Mouse (Mus musculus) skeletal muscle tissue, adult 2 months (tissue): ENCODE results near the gene Slc15a1.
"Not testable (repeated sequence)": the region's sequence is repeated elsewhere in the genome, so short reads cannot be mapped to it uniquely, and the experiment has no call there.

Source experiments
- DNase-seq: peaks from one replicate; pipeline ENCODE4 v3.0.0-alpha.2; 2012; ENCODE audit warnings: low read depth, low spot score

Gene Slc15a1

DNA sequence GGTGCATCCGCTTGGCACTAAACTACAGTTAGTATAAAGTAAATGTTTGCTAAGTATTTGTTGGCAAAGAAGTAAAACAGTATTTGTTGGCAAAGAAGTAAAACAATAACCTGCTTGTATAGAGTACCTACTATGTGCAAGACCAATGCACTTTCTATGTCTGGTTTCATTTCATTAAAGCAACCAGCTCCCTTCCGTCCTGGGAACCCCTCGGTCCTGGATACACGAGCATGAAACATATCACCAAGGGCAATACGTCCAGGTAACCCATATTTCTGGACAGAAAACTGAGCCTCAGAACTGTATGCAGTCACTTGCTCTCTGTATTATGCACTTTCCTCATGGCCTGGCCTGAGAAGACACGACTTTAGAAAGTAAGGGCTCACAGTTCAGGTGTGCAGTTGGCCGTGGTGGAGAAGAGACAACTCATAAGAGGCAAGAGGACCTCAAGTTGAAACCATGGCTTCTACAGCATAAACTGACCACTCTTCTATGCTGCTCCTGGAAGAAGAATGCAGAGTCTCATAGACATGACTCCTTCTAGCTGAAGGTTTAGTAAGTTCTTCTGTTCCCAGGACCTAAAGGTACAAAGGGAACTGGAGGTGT lies 53.5 kb downstream of the Slc15a1 start:
- no peak for DNase-seq

DNA sequence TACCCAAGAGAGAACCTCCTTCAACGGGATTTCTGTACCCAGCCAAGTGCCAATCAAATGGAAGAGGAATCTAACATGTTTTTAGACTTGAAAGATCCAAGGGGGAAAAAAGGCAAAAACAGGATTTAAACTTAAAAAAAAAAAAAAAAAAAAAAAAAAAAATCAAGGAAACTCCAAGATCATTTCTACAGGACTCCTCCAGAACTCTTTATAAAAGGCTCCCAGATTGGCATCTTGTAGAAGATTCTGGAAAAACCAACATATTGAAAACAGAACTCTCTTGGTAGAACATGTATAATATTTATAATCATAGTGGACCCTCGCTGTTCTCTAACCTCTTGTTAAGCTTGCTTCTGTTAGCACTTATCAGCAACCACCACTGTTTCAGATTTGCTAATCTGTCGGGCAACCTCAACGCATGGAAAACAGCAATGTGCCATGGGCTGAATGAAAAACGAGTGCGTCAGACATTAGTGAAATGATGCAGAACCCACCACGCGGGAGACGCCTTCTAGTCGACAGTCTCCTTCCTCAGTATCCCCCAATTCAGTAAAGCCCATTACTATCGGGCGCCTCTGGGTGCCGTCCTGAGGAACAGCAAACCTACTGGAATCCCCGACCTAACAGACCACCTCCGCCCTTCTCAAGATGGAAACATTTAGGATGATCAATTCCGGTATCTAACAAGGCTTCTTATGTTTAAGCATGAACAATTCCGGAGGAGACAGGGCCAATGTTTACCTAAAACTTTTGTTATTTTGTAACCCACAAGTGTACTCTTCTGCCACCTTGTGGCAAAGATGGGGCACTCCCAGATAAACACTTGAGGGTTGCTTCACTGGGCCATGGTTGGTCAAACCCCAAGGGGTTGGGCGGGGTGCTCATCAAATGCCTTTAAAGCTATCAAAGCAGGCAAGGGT lies 54.3 kb downstream of the Slc15a1 start:
- peak; percentile 53 for DNase-seq

DNA sequence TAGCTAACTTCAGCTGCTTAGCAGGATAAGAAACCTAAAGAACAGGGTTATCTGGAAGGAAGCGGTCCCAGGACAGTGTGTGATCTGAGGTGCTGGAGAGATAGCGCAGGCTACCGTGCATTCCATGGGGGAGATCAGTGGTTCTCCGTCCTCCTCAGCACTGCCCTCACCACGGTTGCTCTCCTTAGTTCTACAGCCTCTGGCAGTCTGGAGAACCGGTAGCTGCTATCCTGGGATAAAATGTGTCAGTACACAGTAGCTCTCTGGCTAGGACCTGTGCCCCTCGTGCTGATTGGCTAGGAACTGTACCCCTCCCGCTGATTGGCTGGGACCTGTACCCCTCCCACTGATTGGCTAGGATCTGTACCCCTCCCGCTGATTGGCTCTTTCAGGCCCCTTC lies 58.1 kb downstream of the Slc15a1 start:
- no peak for DNase-seq

DNA sequence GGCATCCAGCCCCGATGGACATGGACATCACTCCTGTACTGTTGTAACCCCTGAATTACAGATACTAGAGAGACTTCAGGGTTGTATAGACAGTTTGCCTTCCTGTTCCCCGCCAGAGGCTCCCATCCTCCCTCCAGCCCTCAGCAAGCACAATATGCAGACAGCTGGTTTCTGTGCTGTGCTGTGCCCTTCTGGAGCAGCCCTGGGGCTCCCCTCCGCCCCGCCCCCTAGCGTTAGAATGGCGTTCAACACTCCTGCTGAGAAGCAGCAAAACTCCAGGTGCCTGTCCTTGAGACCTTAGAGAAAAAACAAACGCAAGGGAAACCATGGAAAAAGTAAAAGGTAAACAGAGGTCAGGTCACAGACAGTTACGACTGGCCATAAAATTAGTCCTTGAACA lies 59.9 kb downstream of the Slc15a1 start:
- DNase-seq = no peak

DNA sequence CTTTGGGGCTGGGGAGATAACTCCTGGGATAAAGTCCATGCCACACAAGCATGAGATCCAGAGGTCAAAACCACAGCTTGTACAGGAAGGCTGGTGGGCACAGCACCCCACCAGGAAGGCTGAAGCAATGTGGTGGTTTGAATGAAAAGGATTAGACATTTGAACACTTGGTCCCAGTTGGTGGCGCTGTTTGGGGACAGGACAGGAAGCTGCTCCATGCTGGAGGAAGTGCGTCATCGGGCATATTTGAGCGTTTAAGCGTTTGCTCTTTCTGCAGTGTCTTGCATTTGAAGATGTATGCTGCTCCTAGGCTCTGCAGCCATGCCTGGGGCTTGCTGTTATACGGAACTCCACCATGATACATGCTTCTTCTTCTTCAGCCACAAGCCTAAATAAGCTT lies 64.2 kb downstream of the Slc15a1 start:
- DNase-seq = no peak

- DNase-seq = peak; percentile 62
These were observed 68.0 kb downstream of the Slc15a1 start for GRCm38 (mm10) chr14:121437026-121437425.

DNA sequence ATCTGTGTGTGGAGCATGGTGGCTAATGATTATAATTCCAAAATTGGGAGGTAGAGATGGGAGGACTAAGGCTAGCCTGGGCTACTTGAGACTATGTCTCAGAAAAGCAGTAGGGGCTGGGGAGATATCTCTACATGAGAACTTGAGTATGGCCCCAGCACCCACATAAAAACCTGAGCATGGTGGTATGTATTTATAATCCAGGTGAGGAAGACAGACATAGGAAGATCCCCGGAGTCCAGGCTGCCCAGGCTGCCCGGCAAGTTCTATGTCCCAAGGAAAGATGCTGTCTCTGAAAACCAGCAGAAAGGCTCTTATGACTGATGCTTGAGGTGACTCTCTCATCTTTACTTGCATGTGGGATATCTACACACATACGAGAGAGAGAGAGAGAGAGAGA lies 68.6 kb downstream of the Slc15a1 start:
- DNase-seq = no peak

- DNase-seq = peak; percentile 29
These were observed 69.3 kb downstream of the Slc15a1 start for GRCm38 (mm10) chr14:121435794-121436193.

GRCm38 (mm10) chr14:121431261-121431660 lies 73.8 kb downstream of the Slc15a1 start:
- DNase-seq = no peak

DNA sequence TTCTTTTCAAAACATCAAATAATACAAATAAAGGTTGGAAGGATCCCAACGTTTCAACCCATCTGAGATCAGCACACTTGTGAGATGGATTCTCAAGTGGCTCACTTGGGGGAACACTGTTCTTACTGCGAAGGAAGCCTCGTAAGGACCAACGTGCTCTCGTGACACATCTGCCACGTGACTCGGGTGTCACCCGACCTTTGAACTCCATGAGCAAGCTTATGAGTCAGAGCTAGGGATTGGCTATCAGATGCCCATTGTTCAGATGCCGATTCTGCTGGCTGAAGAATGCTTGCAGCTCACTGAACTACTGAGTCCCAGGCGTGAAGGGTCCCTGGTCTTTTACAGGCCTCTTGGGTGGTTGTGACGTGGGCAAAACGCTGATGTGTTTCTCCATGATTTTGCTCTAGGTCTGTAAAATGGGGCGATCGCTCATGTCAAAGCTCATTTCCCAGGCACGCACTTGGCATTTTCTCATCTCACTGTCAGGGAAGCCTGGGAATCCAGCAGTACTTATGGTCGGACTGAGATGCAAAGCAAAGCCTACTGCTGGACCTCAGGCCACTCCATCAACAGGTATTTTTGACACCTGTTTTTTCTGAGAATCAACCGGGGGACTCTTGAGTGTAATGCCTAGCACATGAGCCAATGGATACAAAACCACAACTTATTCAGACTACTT lies 75.1 kb downstream of the Slc15a1 start:
- no peak for DNase-seq

DNA sequence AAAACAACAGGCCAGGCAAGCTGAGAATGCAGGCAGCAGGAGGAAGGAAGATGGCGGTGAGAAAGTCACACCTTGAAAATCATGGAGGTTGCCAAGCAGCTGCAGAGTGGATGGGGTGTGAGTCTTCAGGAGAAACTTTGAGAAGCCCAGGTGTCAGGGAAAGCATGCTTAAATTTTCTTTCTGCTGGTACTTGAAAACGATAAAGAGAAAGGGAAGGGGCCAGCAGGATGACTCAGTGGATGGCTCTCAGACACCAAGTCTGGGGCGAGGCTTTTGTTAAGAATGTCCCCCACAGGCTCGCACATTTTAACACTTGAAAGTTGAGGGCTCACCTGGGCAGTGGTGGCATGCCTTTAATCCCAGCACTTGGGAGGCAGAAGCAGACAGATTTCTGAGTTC lies 76.9 kb downstream of the Slc15a1 start:
- no peak for DNase-seq

GRCm38 (mm10) chr14:121426743-121427142 lies 78.3 kb downstream of the Slc15a1 start:
- no peak for DNase-seq

DNA sequence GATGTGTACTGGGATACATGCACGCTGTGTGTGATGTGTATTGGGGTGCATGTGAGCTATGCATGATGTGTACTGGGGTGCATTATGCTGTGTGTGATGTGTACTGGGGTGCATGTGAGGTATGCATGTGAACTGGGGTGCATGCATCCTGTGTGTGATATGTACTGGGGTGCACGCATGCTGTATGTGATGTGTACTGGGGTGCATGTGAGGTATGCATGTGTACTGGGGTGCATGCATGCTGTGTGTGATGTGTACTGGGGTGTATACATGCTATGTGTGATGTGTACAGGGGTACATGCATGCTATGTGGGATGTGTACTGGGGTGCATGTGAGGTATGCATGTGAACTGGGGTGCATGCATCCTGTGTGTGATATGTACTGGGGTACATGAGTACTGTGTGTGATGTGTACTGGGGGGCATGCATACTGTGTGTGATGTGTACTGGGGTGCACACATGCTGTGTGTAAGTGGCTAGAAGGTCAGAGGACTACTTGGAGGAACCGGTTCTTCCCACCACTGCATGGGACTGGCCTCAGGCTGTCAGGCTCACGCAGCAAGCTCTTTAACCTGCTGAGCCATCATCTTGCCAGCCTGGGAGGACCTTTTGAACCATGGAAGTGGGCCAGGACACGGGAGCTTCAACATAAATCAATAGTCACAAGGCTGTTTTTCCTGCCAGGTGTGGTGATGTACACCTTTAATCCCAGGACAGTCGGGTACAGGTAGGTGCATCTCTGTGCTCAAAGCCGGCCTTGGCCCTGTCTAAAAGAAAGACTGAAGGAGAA lies 79.9 kb downstream of the Slc15a1 start:
- DNase-seq = no peak

- peak; percentile 24 for DNase-seq
These were observed 81.7 kb downstream of the Slc15a1 start for GRCm38 (mm10) chr14:121423341-121423751.

- DNase-seq = no peak
These were observed 82.2 kb downstream of the Slc15a1 start for GRCm38 (mm10) chr14:121422664-121423340.

- no peak for DNase-seq
These were observed 83.1 kb downstream of the Slc15a1 start for GRCm38 (mm10) chr14:121422000-121422399.

DNA sequence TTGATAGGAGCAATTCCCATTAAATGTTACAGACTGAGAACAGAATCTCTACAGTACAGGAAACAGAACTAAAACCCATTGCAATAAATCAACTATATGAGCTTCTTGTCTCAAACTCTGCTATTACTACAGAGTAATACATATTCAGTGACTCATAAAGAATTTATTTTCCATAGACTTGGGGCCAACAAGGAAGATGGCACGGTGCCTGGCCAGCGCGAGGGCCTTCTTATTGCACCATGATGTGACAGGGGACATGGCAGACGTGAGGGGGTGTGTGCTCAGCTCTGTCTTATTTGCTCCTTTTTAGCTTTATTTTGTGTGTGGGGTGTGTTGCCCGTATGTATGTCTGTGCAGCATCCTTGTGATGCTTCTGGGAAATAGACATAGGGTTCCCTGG lies 87.5 kb downstream of the Slc15a1 start:
- DNase-seq = no peak

GRCm38 (mm10) chr14:121416626-121417319 lies 88.3 kb downstream of the Slc15a1 start:
- DNase-seq = no peak

DNA sequence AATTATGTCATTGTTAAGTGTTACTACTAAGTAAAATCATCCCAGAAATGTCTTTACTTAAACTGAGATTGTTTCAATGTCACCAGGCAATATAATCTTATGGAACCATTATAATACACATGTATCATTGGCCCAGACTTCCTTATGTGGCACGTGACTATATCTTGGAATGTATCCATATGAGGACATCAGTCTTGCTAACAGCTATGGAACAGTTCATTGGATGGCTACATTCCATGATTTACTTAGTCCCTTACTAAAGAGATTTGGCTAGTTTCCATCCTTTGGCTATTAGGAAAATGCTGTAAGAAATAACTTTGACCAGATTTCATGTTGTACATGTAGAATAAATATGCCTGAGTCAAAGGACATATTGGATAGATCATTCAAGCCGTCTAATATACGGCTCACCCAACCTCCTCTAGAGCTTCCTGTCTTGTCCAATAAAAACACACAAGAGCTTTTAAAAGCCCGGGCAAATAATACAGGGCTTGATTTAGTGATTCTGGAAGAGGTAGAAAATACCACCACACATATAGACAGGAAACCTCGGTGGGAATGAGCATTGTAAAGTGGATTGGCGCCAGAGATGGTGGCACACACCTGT lies 90.3 kb downstream of the Slc15a1 start:
- DNase-seq = no peak

GRCm38 (mm10) chr14:121413726-121414125 lies 91.3 kb downstream of the Slc15a1 start:
- not testable (repeated sequence) for DNase-seq
